Mouse (Mus musculus) neural tube, embryonic 14.5 days (tissue): ENCODE measurements around the gene Pde11a. TPM values are rescaled to one million over a fixed set of nuclear protein-coding genes. Genes with fewer than 3 reads are reported as not detected.

Experiments used
- ATAC-seq: fragments of 200-750 bp; cut with Nextera tagmentation; 2 replicates; pipeline ENCODE4 v1.8.0; 2017; ENCODE audit warnings: low read depth, mild to moderate bottlenecking, moderate TSS enrichment, moderate library complexity
- H3K27ac ChIP-seq: fragments of 300-500 bp; sonication (generic); 2 replicates; pipeline ENCODE4 v1.5.1; 2014; ENCODE audit warnings: low read depth, mild to moderate bottlenecking, control low read depth, low read length, moderate library complexity, mixed read lengths
- H3K27me3 ChIP-seq: fragments of 300-500 bp; sonication (generic); 2 replicates; pipeline ENCODE4 v1.6.1; 2014; ENCODE audit warnings: low read length; ENCODE audit not compliant: control insufficient read depth, insufficient read depth
- H3K36me3 ChIP-seq: fragments of 300-500 bp; sonication (generic); 2 replicates; pipeline ENCODE4 v1.6.1; 2014; ENCODE audit warnings: low read length, mixed read lengths; ENCODE audit not compliant: control insufficient read depth, insufficient read depth
- H3K4me1 ChIP-seq: fragments of 300-500 bp; sonication (generic); 2 replicates; pipeline ENCODE4 v1.6.1; 2014; ENCODE audit warnings: low read length; ENCODE audit not compliant: control insufficient read depth, insufficient read depth
- H3K4me2 ChIP-seq: fragments of 300-500 bp; sonication (generic); 2 replicates; pipeline ENCODE4 v1.6.1; 2014; ENCODE audit warnings: mild to moderate bottlenecking, low read depth, low read length, control low read depth
- H3K4me3 ChIP-seq: fragments of 300-500 bp; sonication (generic); 2 replicates; pipeline ENCODE4 v1.5.1; 2014; ENCODE audit warnings: low read depth, low read length, control low read depth, mixed read lengths
- H3K9ac ChIP-seq: fragments of 300-500 bp; sonication (generic); replicated peaks from 2 replicates; pipeline ENCODE4 v1.6.1; 2014; ENCODE audit warnings: low read depth, mild to moderate bottlenecking, control low read depth, low read length, mixed read lengths
- H3K9me3 ChIP-seq: fragments of 300-500 bp; sonication (generic); 2 replicates; pipeline ENCODE4 v1.6.1; 2016; ENCODE audit warnings: low read length; ENCODE audit not compliant: control insufficient read depth
- WGBS: fragments of 180-500 bp; shearing (Covaris S2); extraction: QIAGEN DNeasy Blood & Tissue Kit; methylation state at CpG from one replicate; pipeline ENCODE4 v1.1.7; 2014; 5-methylcytosine and 5-hydroxymethylcytosine counted together
- polyA plus RNA-seq: library from polyadenylated mRNA; unstranded; fragments of >200 nt; fragmentation: Nextera tagmentation; extraction: Ambion mirVana; gene quantifications from 2 replicates; pipeline ENCODE4 v1.2.1, GENCODE M21; 2014

The Pde11a gene
- polyA plus RNA-seq, 1 experiment from 2014 or later, result 3.3 TPM

DNA sequence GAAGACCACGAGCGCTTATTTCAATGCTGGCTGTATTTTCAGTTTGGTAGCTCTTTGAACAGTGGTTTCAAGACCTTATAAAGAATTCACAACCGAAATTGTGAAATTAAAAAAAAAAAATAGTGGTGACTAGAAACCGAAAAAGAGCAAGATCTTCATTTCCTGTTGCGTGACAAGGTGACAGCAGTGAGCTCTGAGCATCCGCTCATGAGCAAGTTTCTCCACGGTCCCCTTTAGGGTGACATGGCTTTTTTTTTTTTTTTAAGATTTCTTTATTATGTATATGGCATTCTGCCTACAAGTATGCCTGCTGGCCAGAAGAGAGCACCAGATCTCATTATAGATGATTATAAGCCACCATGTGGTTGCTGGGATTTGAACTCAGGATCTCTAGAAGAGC is 323.1 kb downstream of the Pde11a start:
- H3K9ac ChIP-seq, result no peak overlapping the region
- H3K4me3 ChIP-seq, result no peak overlapping the region
- H3K4me1 ChIP-seq, result peaks cover 6% of the 10 kb centered on the region; the same call in 1 of the 2 replicates
- H3K9me3 ChIP-seq, result no peaks in the 10 kb centered on the region
- no peak overlapping the region for H3K27ac ChIP-seq
- ATAC-seq, result no peak
- no peak overlapping the region for H3K4me2 ChIP-seq
- H3K36me3 ChIP-seq, result no peaks in the 10 kb centered on the region
- no peaks in the 10 kb centered on the region for H3K27me3 ChIP-seq
- 96% methylated on average over 7 of the region's 7 CpGs for WGBS

DNA sequence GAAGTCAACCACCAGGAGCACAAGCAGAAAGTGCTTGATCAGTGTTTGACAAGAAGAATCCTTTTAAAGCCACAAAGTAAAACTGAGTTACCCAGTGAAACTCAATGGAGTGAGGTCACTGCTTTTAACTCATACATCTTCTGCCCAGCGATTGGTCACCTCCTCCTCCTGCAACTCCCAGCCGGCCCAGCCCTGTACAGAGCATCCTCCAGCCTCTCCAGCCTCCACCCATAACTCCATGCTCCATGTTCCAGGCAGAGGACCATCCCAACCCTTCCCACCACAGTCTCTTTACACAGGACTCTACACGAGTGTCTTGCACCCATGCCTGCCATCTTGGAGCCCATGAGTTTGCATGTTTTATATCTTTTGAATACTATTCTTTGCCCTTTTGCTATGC is 323.9 kb downstream of the Pde11a start:
- WGBS, result 81% methylated on average over 3 of the region's 3 CpGs
- H3K27me3 ChIP-seq, result no peaks in the 10 kb centered on the region
- no peaks in the 10 kb centered on the region for H3K36me3 ChIP-seq
- no peak overlapping the region for H3K4me3 ChIP-seq
- no peaks in the 10 kb centered on the region for H3K9me3 ChIP-seq
- ATAC-seq, result no peak
- H3K4me1 ChIP-seq, result peaks cover 6% of the 10 kb centered on the region; the same call in 1 of the 2 replicates
- H3K27ac ChIP-seq, result no peak overlapping the region
- H3K9ac ChIP-seq, result no peak overlapping the region
- H3K4me2 ChIP-seq, result no peak overlapping the region

GRCm38 (mm10) chr2:76006194-76006593 is 332.4 kb downstream of the Pde11a start:
- no peak overlapping the region for H3K4me2 ChIP-seq
- WGBS, result 13% methylated on average over 4 of the region's 4 CpGs
- no peaks in the 10 kb centered on the region for H3K27me3 ChIP-seq
- no peak for ATAC-seq
- H3K9me3 ChIP-seq, result no peaks in the 10 kb centered on the region
- no peak overlapping the region for H3K9ac ChIP-seq
- no peak overlapping the region for H3K27ac ChIP-seq
- H3K36me3 ChIP-seq, result no peaks in the 10 kb centered on the region
- no peak overlapping the region for H3K4me3 ChIP-seq
- no peaks in the 10 kb centered on the region for H3K4me1 ChIP-seq

- H3K4me3 ChIP-seq, result no peak overlapping the region
- 16% methylated on average over 9 of the region's 9 CpGs for WGBS
- no peak overlapping the region for H3K9ac ChIP-seq
- H3K4me1 ChIP-seq, result no peaks in the 10 kb centered on the region
- no peak overlapping the region for H3K4me2 ChIP-seq
- no peaks in the 10 kb centered on the region for H3K9me3 ChIP-seq
- H3K27ac ChIP-seq, result no peak overlapping the region
- H3K36me3 ChIP-seq, result no peaks in the 10 kb centered on the region
- ATAC-seq, result no peak
- no peaks in the 10 kb centered on the region for H3K27me3 ChIP-seq
Measured at GRCm38 (mm10) chr2:76002899-76003298, 335.7 kb downstream of the Pde11a start.

- Histone ChIP-seq H3K27me3 (no peaks in the 10 kb centered on the region), H3K4me3 (no peak overlapping the region), H3K4me1 (no peaks in the 10 kb centered on the region), H3K9ac (no peak overlapping the region), H3K27ac (no peak overlapping the region), H3K9me3 (no peaks in the 10 kb centered on the region), H3K36me3 (no peaks in the 10 kb centered on the region), H3K4me2 (no peak overlapping the region)
- WGBS, result 47% methylated on average over 8 of the region's 8 CpGs
- no peak for ATAC-seq
Measured at GRCm38 (mm10) chr2:76001392-76001791, 337.2 kb downstream of the Pde11a start.

GRCm38 (mm10) chr2:75999636-76000035 is 338.9 kb downstream of the Pde11a start:
- Histone ChIP-seq H3K9ac (no peak overlapping the region), H3K9me3 (no peaks in the 10 kb centered on the region), H3K27me3 (no peaks in the 10 kb centered on the region), H3K27ac (no peak overlapping the region), H3K4me1 (no peaks in the 10 kb centered on the region), H3K4me2 (no peak overlapping the region), H3K4me3 (no peak overlapping the region), H3K36me3 (no peaks in the 10 kb centered on the region)
- 24% methylated on average over 12 of the region's 12 CpGs for WGBS
- ATAC-seq, result no peak

DNA sequence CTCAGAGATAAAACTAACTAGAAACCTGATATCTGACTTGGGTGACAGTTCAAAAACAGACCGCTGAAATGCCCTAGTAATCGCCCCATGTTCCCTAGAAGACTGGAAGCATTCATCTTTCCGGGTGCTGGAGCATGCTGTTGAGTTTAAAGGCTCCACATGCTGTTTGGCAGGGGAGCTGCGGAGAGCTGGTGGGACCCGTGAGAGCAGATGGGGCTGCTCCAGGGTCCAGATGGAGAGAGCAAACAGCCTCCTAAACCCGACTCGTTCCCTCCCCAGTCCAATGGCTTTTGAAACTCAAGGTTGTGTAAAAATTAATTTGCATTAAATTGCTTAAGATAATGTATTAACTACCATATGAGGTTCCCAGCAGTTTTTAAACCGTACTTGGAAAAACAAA is 339.9 kb downstream of the Pde11a start:
- Histone ChIP-seq H3K36me3 (no peaks in the 10 kb centered on the region), H3K27me3 (no peaks in the 10 kb centered on the region), H3K4me1 (no peaks in the 10 kb centered on the region), H3K9me3 (no peaks in the 10 kb centered on the region), H3K4me2 (no peak overlapping the region), H3K4me3 (no peak overlapping the region), H3K27ac (no peak overlapping the region), H3K9ac (no peak overlapping the region)
- peak; percentile 45; the same call in 1 of the 2 replicates for ATAC-seq
- WGBS, result 14% methylated on average over 8 of the region's 8 CpGs

DNA sequence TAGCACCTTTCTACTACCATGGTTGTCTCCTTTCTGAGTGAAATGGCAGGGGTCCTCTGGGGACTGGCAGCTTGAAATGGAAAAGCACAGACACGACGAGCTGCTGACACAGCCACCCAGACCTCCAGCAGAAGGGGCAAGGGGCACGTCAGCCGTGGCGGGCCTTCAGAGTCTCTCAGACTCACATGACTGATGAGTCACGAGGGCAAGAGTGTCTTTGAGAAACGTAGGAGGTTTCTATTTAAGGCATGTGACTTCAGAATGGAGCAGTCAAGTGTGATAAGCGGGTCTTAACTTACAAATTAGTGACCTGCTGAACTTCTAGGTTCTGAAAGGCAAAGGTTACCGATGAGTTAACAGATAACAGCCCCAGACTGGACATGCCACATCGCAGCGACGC is 340.8 kb downstream of the Pde11a start:
- Histone ChIP-seq H3K4me1 (no peaks in the 10 kb centered on the region), H3K27me3 (no peaks in the 10 kb centered on the region), H3K9me3 (no peaks in the 10 kb centered on the region), H3K4me2 (no peak overlapping the region), H3K9ac (no peak overlapping the region), H3K36me3 (no peaks in the 10 kb centered on the region), H3K4me3 (no peak overlapping the region), H3K27ac (no peak overlapping the region)
- WGBS, result 52% methylated on average over 12 of the region's 12 CpGs
- ATAC-seq, result no peak

DNA sequence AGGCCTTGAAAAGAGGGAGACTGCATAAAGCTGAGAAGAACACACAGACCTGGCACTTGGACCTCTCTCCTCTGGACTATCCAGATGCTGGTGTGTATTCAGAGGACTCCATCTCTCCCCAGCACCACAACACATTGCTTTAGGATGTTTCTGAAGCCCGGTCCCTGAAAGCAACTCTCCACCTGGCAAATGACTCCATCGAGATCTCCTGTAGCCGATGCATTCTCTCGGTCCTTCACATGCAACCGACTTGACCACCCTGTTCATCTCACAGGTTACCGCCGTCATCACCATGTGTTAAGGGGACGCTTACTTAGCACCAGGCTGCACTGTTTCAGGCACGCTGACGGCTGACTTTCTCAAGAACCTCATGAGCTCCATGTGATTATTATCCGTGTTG is 343.7 kb downstream of the Pde11a start:
- 94% methylated on average over 11 of the region's 11 CpGs for WGBS
- Histone ChIP-seq H3K4me2 (no peak overlapping the region), H3K4me1 (peaks cover 9% of the 10 kb centered on the region; the same call in 1 of the 2 replicates), H3K9me3 (no peaks in the 10 kb centered on the region), H3K36me3 (no peaks in the 10 kb centered on the region), H3K27me3 (no peaks in the 10 kb centered on the region), H3K4me3 (no peak overlapping the region), H3K9ac (no peak overlapping the region), H3K27ac (no peak overlapping the region)
- ATAC-seq, result no peak
